In genomic region chr17:29909031-29909430, GRCm38 (mm10) we compare ENCODE assay signal across 32 mouse cellular contexts.
DNase-seq lines count a peak whose midpoint lies in the region; ATAC-seq and TF ChIP-seq lines count a peak whose summit lies in the region.
"Had no signal": no experiment of that assay in that cellular context is flagged by ENCODE, and none has a peak within 500 bp of the region (broad histone marks: within the 10 kb centered on the region; RNA-seq: fewer than 3 reads in every experiment).

No protein-coding gene starts in this region.

- no peaks in the 10 kb centered on the region for H3K9me3 ChIP-seq in E14TG2a.4 (ENCODE audit: low read length)
- H3K9me3 ChIP-seq in hindbrain, embryonic 12.5 days (replicated peaks), result no peaks in the 10 kb centered on the region
- H3K9me3 ChIP-seq: embryonic facial prominence, embryonic 10.5 days; embryonic facial prominence, embryonic 13.5 days; forebrain, embryonic 10.5 days; heart, embryonic 10.5 days; hindbrain, embryonic 13.5 days had no signal

- H3K9ac ChIP-seq in hindbrain, embryonic 12.5 days, result no peak overlapping the region
- H3K9ac ChIP-seq: embryonic facial prominence, embryonic 13.5 days; forebrain, postnatal 0 days; heart, embryonic 13.5 days; hindbrain, embryonic 13.5 days had no signal

- H3K4me1 ChIP-seq in E14TG2a.4 (replicated peaks; ENCODE audit: low read depth, low read length), result peaks cover 24% of the 10 kb centered on the region
- 0 out of 2 replicates have a peak, but pooled peaks cover 3% of the 10 kb centered on the region for H3K4me1 ChIP-seq in hindbrain, embryonic 12.5 days

- H3K27me3 ChIP-seq in E14TG2a.4 (ENCODE audit: insufficient read depth, low read length), result no peaks in the 10 kb centered on the region
- H3K27me3 ChIP-seq in hindbrain, embryonic 12.5 days, result no peaks in the 10 kb centered on the region
- H3K27me3 ChIP-seq: CH12.LX; embryonic facial prominence, embryonic 13.5 days; hindbrain, embryonic 13.5 days had no signal

- no peak overlapping the region for H3K4me2 ChIP-seq in hindbrain, embryonic 12.5 days (replicated peaks)
- H3K4me2 ChIP-seq: embryonic facial prominence, embryonic 13.5 days; heart, embryonic 13.5 days; hindbrain, embryonic 13.5 days had no signal

- WGBS in hindbrain, embryonic 12.5 days, result 95% methylated on average over 7 of the region's 7 CpGs

- no peak overlapping the region for H3K27ac ChIP-seq in hindbrain, embryonic 12.5 days
- H3K27ac ChIP-seq: embryonic facial prominence, embryonic 10.5 days; embryonic facial prominence, embryonic 13.5 days; forebrain, embryonic 10.5 days; gastrocnemius, adult 2 months; heart, adult 2 months; heart, embryonic 10.5 days; heart, embryonic 13.5 days; hindbrain, embryonic 13.5 days had no signal

- peak; percentile 41 for DNase-seq in ES-CJ7 (ENCODE audit: low read depth, low spot score)
- peak; percentile 70 for DNase-seq in R1 (ENCODE audit: low read depth, low spot score)
- DNase-seq in gastrocnemius, adult 8-10 months (ENCODE audit: low spot score in 2 of 2), result no peak
- DNase-seq: adrenal gland, adult 8-10 months; adrenal gland, postnatal 25 days; B cell, adult 2 months; cerebellum, adult 11-12 months; cerebellum, adult 8-10 months; cerebellum, postnatal 10 days; cerebellum, postnatal 36 days; embryo, embryonic 11 days; forebrain, postnatal 0 days; gastrocnemius, adult 2 months; gastrocnemius, postnatal 36 days; heart, adult 2 months; heart, postnatal 14 days; heart, postnatal 4 days; kidney, adult 2 months had no signal

- ATAC-seq in erythroid progenitor cell, adult 5-6 weeks (replicated peaks; ENCODE audit: low FRiP score, poor library complexity, severe bottlenecking), result no peak
- ATAC-seq in hindbrain, embryonic 12.5 days (ENCODE audit: low FRiP score), result no peak
- ATAC-seq: forebrain, embryonic 14.5 days; forebrain, postnatal 0 days; hindbrain, embryonic 16.5 days; intestine, embryonic 16.5 days had no signal

- no peaks in the 10 kb centered on the region for H3K36me3 ChIP-seq in E14TG2a.4 (ENCODE audit: insufficient read depth, low read length)
- H3K36me3 ChIP-seq in hindbrain, embryonic 12.5 days, result no peaks in the 10 kb centered on the region
- H3K36me3 ChIP-seq: embryonic facial prominence, embryonic 10.5 days; embryonic facial prominence, embryonic 13.5 days; forebrain, embryonic 10.5 days; heart, embryonic 10.5 days; heart, embryonic 13.5 days; hindbrain, embryonic 13.5 days had no signal

- H3K4me3 ChIP-seq in E14TG2a.4 (replicated peaks; ENCODE audit: low read length), result no peak overlapping the region
- no peak overlapping the region for H3K4me3 ChIP-seq in hindbrain, embryonic 12.5 days
- H3K4me3 ChIP-seq: embryonic facial prominence, embryonic 10.5 days; embryonic facial prominence, embryonic 13.5 days; erythroblast, embryonic 14.5 days; forebrain, embryonic 10.5 days; gastrocnemius, adult 2 months; heart, adult 2 months; heart, embryonic 10.5 days; heart, embryonic 13.5 days; hindbrain, embryonic 13.5 days had no signal

- peak; percentile 19 for TF ChIP-seq CTCF in E14TG2a.4 (conservative IDR thresholded peaks at IDR 0.05; ENCODE audit: low read length)

Comparison
In these comparisons a context has a peak if more than half of its experiments do, and no peak if none do; other contexts are left out.
1. DNase-seq: peak in ES-CJ7 (single experiment) and R1 (single experiment); none in gastrocnemius, adult 8-10 months (0 of 2).